Mouse (Mus musculus) lung, postnatal 0 days (tissue): ENCODE data around the gene Qpctl. TPM values are rescaled to one million over a fixed set of nuclear protein-coding genes. Genes with fewer than 3 reads are reported as not detected.
"Not testable (repeated sequence)": the region's sequence is repeated elsewhere in the genome, so short reads cannot be mapped to it uniquely, and the experiment has no call there.

Experiments used
- ATAC-seq: fragments of 200-750 bp; cut with Nextera tagmentation; 2 replicates; pipeline ENCODE4 v1.8.0; 2017; ENCODE audit warnings: moderate library complexity
- DNase-seq: peaks from one replicate; pipeline ENCODE4 v3.0.0-alpha.2; 2016; ENCODE audit warnings: low spot score
- H3K27ac ChIP-seq: fragments of 300-500 bp; sonication (generic); 2 replicates; pipeline ENCODE4 v1.5.1; 2014; ENCODE audit warnings: antibody characterized with exemption, mild to moderate bottlenecking, low read length, mixed read lengths
- H3K27me3 ChIP-seq: fragments of 300-500 bp; sonication (generic); replicated peaks from 2 replicates; pipeline ENCODE4 v1.6.1; 2014; ENCODE audit warnings: low read length, mixed read lengths; ENCODE audit not compliant: insufficient read depth
- H3K36me3 ChIP-seq: fragments of 300-500 bp; sonication (generic); 2 replicates; pipeline ENCODE4 v1.6.1; 2014; ENCODE audit warnings: low read length, mixed read lengths; ENCODE audit not compliant: insufficient read depth
- H3K4me1 ChIP-seq: fragments of 300-500 bp; sonication (generic); 2 replicates; pipeline ENCODE4 v1.6.1; 2014; ENCODE audit warnings: antibody characterized with exemption, low read depth, low read length, mixed read lengths; ENCODE audit not compliant: insufficient read depth
- H3K4me2 ChIP-seq: fragments of 300-500 bp; sonication (generic); replicated peaks from 2 replicates; pipeline ENCODE4 v1.6.1; 2014; ENCODE audit warnings: low read depth, mild to moderate bottlenecking, low read length, moderate library complexity, mixed read lengths
- H3K4me3 ChIP-seq: fragments of 300-500 bp; sonication (generic); 2 replicates; pipeline ENCODE4 v1.5.1; 2014; ENCODE audit warnings: low read depth, low read length
- H3K9ac ChIP-seq: fragments of 300-500 bp; sonication (generic); replicated peaks from 2 replicates; pipeline ENCODE4 v1.6.1; 2014; ENCODE audit warnings: low read depth, mild to moderate bottlenecking
- H3K9me3 ChIP-seq: fragments of 300-500 bp; sonication (generic); 2 replicates; pipeline ENCODE4 v1.6.1; 2016; ENCODE audit warnings: low read length, mixed read lengths
- CTCF ChIP-seq: IDR thresholded peaks from 2 replicates; pipeline ENCODE4 v1.5.1; 2016; ENCODE audit warnings: antibody characterized with exemption, mild to moderate bottlenecking
- EP300 ChIP-seq: IDR thresholded peaks from 2 replicates; pipeline ENCODE4 v1.6.1; 2016; ENCODE audit warnings: antibody characterized with exemption, mild to moderate bottlenecking, control low read depth
- WGBS: fragments of 180-500 bp; shearing (Covaris S2); extraction: QIAGEN DNeasy Blood & Tissue Kit; methylation state at CpG from one replicate; pipeline ENCODE4 v1.1.7; 2014; 5-methylcytosine and 5-hydroxymethylcytosine counted together
- polyA plus RNA-seq: library from polyadenylated mRNA; unstranded; fragments of >200 nt; fragmentation: Nextera tagmentation; extraction: Ambion mirVana; gene quantifications from 2 replicates; pipeline ENCODE4 v1.2.1, GENCODE M21; 2015

Qpctl gene
- polyA plus RNA-seq, 1 experiment from 2014 or later: 14.1 TPM

DNA sequence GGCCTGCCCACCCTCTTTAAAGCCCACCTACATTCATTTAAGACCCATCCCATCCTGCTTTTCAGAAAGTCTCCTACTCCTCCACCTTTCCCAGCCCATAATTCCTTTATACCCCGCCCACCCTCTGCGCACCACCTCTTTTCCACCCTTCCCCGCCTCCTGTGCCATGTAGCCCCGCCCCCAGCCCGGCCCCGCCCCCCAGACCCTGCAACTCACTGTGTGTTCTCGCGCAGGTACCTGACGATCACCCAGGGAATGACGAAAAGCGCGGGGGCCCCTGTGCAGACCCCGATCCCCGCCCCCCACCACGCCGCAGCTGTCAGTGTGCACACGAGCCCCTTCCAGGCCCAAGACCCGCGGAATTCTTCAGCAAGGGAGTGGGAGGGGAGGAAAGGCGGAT, 11.0 kb upstream of the Qpctl start:
- peak; percentile 43 for ATAC-seq
- WGBS: 3% methylated on average over 20 of the region's 20 CpGs
- Histone ChIP-seq H3K27ac (no peak overlapping the region), H3K9me3 (no peaks in the 10 kb centered on the region), H3K4me2 (peak overlapping the region; percentile 57), H3K9ac (no peak overlapping the region), H3K4me3 (peak overlapping the region; percentile 19; the same call in 1 of the 2 replicates), H3K36me3 (no peaks in the 10 kb centered on the region), H3K27me3 (peaks cover 7% of the 10 kb centered on the region; the same call in 1 of the 2 replicates), H3K4me1 (peaks cover 10% of the 10 kb centered on the region)
- DNase-seq: peak; percentile 64
- TF ChIP-seq EP300: no peak
- TF ChIP-seq CTCF: no peak

GRCm38 (mm10) chr7:19159411-19159810, 10.3 kb upstream of the Qpctl start:
- Histone ChIP-seq H3K4me3 (no peak overlapping the region), H3K36me3 (no peaks in the 10 kb centered on the region), H3K9ac (no peak overlapping the region), H3K4me1 (peaks cover 10% of the 10 kb centered on the region), H3K27ac (no peak overlapping the region), H3K4me2 (peak overlapping the region; percentile 57), H3K27me3 (peaks cover 7% of the 10 kb centered on the region; the same call in 1 of the 2 replicates), H3K9me3 (no peaks in the 10 kb centered on the region)
- DNase-seq (no peak), ATAC-seq (no peak)
- TF ChIP-seq CTCF (no peak), EP300 (no peak)
- 14% methylated on average over 18 of the region's 18 CpGs for WGBS

DNA sequence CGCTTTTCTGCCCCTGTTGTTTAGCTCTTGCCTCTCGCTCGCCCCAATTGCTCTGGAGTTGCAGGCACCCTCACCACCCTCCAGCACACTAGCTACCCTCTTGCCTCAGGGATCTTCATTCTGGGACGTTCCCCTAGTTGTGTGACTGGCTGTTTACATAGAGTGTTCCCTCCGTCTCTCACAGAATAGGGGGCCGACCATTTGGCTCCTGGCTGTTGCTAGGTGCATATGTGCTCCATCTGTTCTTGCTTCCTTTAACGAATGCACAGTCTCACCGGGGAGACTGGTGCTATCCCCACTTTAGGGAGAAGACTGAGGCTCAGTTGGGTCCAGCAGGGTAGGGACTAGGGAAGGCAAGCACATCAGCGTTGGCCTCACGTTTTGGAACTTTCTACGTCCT, 9.5 kb upstream of the Qpctl start:
- 64% methylated on average over 11 of the region's 11 CpGs for WGBS
- Histone ChIP-seq H3K9me3 (no peaks in the 10 kb centered on the region), H3K4me2 (no peak overlapping the region), H3K27ac (no peak overlapping the region), H3K27me3 (peaks cover 7% of the 10 kb centered on the region; the same call in 1 of the 2 replicates), H3K4me1 (peaks cover 7% of the 10 kb centered on the region), H3K36me3 (0 out of 2 replicates have a peak, but pooled peaks cover 5% of the 10 kb centered on the region), H3K4me3 (no peak overlapping the region), H3K9ac (no peak overlapping the region)
- no peak for TF ChIP-seq EP300
- no peak for TF ChIP-seq CTCF
- ATAC-seq: no peak
- DNase-seq: no peak

- H3K4me3 ChIP-seq: no peak overlapping the region
- no peaks in the 10 kb centered on the region for H3K9me3 ChIP-seq
- no peak overlapping the region for H3K4me2 ChIP-seq
- H3K27me3 ChIP-seq: peaks cover 7% of the 10 kb centered on the region; the same call in 1 of the 2 replicates
- DNase-seq: peak; percentile 85
- H3K4me1 ChIP-seq: peaks cover 7% of the 10 kb centered on the region
- ATAC-seq: peak; percentile 84
- H3K9ac ChIP-seq: no peak overlapping the region
- 5% methylated on average over 30 of the region's 30 CpGs for WGBS
- peak; percentile 99 for TF ChIP-seq CTCF
- TF ChIP-seq EP300: no peak
- no peak overlapping the region for H3K27ac ChIP-seq
- H3K36me3 ChIP-seq: 0 out of 2 replicates have a peak, but pooled peaks cover 14% of the 10 kb centered on the region
Observed at GRCm38 (mm10) chr7:19157160-19157800, 8.2 kb upstream of the Qpctl start.

GRCm38 (mm10) chr7:19155825-19156475, 6.9 kb upstream of the Qpctl start:
- no peak overlapping the region for H3K4me3 ChIP-seq
- ATAC-seq (no peak), DNase-seq (no peak)
- 0 out of 2 replicates have a peak, but pooled peaks cover 14% of the 10 kb centered on the region for H3K36me3 ChIP-seq
- H3K27ac ChIP-seq: no peak overlapping the region
- H3K9ac ChIP-seq: no peak overlapping the region
- H3K27me3 ChIP-seq: peaks cover 7% of the 10 kb centered on the region; the same call in 1 of the 2 replicates
- 57% methylated on average over 13 of the region's 13 CpGs for WGBS
- H3K4me1 ChIP-seq: peaks cover 7% of the 10 kb centered on the region
- TF ChIP-seq CTCF (peak; percentile 52), EP300 (no peak)
- no peaks in the 10 kb centered on the region for H3K9me3 ChIP-seq
- no peak overlapping the region for H3K4me2 ChIP-seq

DNA sequence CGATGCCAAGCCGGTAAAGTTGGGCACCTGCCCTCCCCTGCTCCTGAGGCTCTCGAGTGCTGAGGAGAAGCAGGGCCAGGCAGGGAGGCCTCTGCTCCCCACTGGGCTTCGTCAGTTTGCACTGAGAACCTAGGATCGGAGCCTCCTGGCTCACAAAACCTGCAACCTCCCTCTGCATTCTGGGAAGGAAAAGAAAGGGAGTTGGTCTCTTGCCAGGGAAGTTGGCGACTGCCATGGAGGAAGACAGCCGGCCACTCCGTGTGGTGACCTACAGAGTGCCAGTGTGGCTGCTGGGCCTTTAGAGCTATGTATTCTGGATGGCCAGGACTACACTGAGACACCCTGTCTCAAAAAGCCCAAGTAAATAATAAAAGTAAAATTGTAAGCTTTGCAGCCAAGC, 5.7 kb upstream of the Qpctl start:
- TF ChIP-seq CTCF (no peak), EP300 (no peak)
- 70% methylated on average over 8 of the region's 8 CpGs for WGBS
- 0 out of 2 replicates have a peak, but pooled peaks cover 14% of the 10 kb centered on the region for H3K36me3 ChIP-seq

GRCm38 (mm10) chr7:19151121-19151520, 2.0 kb upstream of the Qpctl start:
- H3K36me3 ChIP-seq: 0 out of 2 replicates have a peak, but pooled peaks cover 14% of the 10 kb centered on the region
- not testable (repeated sequence) for H3K4me1 ChIP-seq, DNase-seq, H3K27ac ChIP-seq, ATAC-seq, H3K4me3 ChIP-seq, H3K27me3 ChIP-seq, H3K9ac ChIP-seq, H3K9me3 ChIP-seq, H3K4me2 ChIP-seq
- WGBS: 85% methylated on average over 10 of the region's 10 CpGs

More for the DNA sequence above, 5.7 kb upstream of the Qpctl start:
- Histone ChIP-seq H3K27ac (no peak overlapping the region), H3K9ac (no peak overlapping the region), H3K4me3 (no peak overlapping the region), H3K27me3 (peaks cover 6% of the 10 kb centered on the region; the same call in 1 of the 2 replicates), H3K4me2 (no peak overlapping the region), H3K9me3 (no peaks in the 10 kb centered on the region), H3K4me1 (peaks cover 12% of the 10 kb centered on the region)
- ATAC-seq: no peak
- DNase-seq: no peak
